Mouse (Mus musculus) granulocyte monocyte progenitor cell, adult 5-6 weeks (primary cell): ENCODE measurements at regions not wholly inside any gene's neighbourhood (a gene's known extent, or its start where the extent isn't known, plus 50 kb on each side); places are given as distances from the start of the nearest gene placed in this dataset.

Source experiments
- ATAC-seq: replicated peaks from 2 replicates; pipeline ENCODE4 v1.8.0; 2016; ENCODE audit warnings: mild to moderate bottlenecking, moderate TSS enrichment, inconsistent platforms; ENCODE audit not compliant: poor library complexity, severe bottlenecking

GRCm38 (mm10) chr4:40400089-40400488, 71.9 kb upstream of the Tmem215 start:
- ATAC-seq = no peak

- ATAC-seq = peak; percentile 73
These were observed 81.8 kb upstream of the Tmem215 start for GRCm38 (mm10) chr4:40390183-40390582.

- ATAC-seq = no peak
These were observed 86.7 kb upstream of the Tmem215 start for GRCm38 (mm10) chr4:40385284-40385683.

GRCm38 (mm10) chr4:40384704-40385103, 87.3 kb upstream of the Tmem215 start:
- ATAC-seq = no peak

- ATAC-seq = peak; percentile 73
These were observed 91.7 kb upstream of the Tmem215 start for GRCm38 (mm10) chr4:40380309-40380708.

- ATAC-seq = no peak
These were observed 96.4 kb upstream of the Ndufb6 start for GRCm38 (mm10) chr4:40375439-40376154.

- ATAC-seq = peak; percentile 70
These were observed 95.0 kb upstream of the Ndufb6 start for GRCm38 (mm10) chr4:40374213-40374612.

GRCm38 (mm10) chr4:40364329-40364728, 85.1 kb upstream of the Ndufb6 start:
- ATAC-seq = peak; percentile 91

- no peak for ATAC-seq
These were observed 80.1 kb upstream of the Ndufb6 start for GRCm38 (mm10) chr4:40359307-40359706.

GRCm38 (mm10) chr4:40357088-40357853, 78.0 kb upstream of the Ndufb6 start:
- ATAC-seq = peak; percentile 50; the same call in 1 of the 2 replicates

GRCm38 (mm10) chr4:40355791-40356450, 76.7 kb upstream of the Ndufb6 start:
- ATAC-seq = no peak

GRCm38 (mm10) chr4:40354456-40354855, 75.2 kb upstream of the Ndufb6 start:
- no peak for ATAC-seq

- no peak for ATAC-seq
These were observed 72.4 kb upstream of the Ndufb6 start for GRCm38 (mm10) chr4:40351648-40352047.

- no peak for ATAC-seq
These were observed 71.9 kb upstream of the Ndufb6 start for GRCm38 (mm10) chr4:40351090-40351489.

GRCm38 (mm10) chr4:40345847-40346246, 66.6 kb upstream of the Ndufb6 start:
- ATAC-seq = no peak

- no peak for ATAC-seq
These were observed 63.0 kb upstream of the Ndufb6 start for GRCm38 (mm10) chr4:40342181-40342580.

GRCm38 (mm10) chr4:40334841-40335240, 55.6 kb upstream of the Ndufb6 start:
- ATAC-seq = peak; percentile 65

- ATAC-seq = peak; percentile 61
These were observed 50.5 kb upstream of the Ndufb6 start for GRCm38 (mm10) chr4:40329737-40330136.
